Mouse (Mus musculus): ENCODE measurements at regions not wholly inside any gene's neighbourhood (a gene's known extent, or its start where the extent isn't known, plus 50 kb on each side); places are given as distances from the start of the nearest gene placed in this dataset.

DNA sequence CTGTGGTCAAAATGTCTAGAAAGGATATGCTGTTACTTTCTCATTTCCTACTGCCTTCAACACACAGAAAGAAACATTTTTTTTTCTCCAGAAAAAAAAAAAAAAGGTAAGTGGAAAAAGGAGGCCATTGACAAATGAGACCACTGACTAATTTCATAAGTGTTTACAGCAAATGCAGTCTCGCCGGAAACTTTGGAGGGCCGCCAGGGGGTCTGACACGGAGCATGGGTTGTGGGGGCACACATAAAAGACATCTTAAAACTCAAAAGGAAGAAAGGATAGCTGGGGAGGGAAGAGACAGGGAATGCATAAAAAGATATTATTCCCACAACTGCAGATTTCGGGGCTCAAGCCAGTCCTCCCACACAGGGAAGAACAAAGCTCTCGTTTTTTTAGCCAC lies 109.3 kb downstream of the Tex36 start:
- 63% methylated on average over 6 of the region's 6 CpGs for WGBS
- peaks cover 15% of the 10 kb centered on the region for H3K4me1 ChIP-seq (replicated peaks)
- no peak overlapping the region for H3K9ac ChIP-seq (replicated peaks)
- no peak for ATAC-seq
- no peak overlapping the region for H3K27ac ChIP-seq
- no peak overlapping the region for H3K4me2 ChIP-seq (replicated peaks)
- no peaks in the 10 kb centered on the region for H3K9me3 ChIP-seq
- no peaks in the 10 kb centered on the region for H3K36me3 ChIP-seq
- no peaks in the 10 kb centered on the region for H3K27me3 ChIP-seq
- H3K4me3 ChIP-seq (replicated peaks): no peak overlapping the region

DNA sequence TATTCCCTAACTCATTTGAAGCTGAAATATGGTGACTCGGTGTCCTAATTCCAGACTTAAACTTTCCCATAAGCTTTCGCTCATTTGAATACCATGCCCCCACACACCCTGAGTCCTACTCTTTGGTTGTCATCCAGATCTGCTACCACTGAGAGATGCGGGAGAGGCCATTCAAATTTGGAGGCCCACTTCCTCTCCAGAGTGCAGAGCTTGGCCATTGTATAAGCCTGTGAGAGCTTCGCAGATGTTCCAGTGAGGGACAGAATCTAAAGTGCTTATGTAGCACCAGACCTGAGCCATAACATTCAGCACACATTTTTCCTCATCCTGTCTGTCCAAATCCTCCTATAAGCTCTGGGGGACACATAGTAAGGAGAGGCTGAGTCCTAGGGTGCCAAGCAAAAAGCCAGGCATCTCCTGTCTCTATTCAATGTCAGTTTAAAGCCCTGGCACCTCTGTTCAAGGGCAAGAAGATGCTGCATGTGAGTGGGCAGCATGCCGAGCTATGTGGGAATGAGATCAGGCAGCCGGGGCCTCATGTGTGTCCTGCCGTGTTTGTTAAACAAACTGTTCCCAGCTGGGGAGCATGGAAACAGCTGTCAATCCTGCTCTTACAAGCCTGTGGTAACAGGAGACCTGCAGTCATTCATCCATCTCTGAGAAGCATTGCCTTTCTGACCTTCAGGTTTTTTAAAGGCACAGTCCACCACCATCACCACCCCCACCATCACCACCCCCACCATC lies 113.9 kb downstream of the Tex36 start:
- Histone ChIP-seq H3K27me3 (no peaks in the 10 kb centered on the region), H3K4me1 (replicated peaks) (0 out of 2 replicates have a peak, but pooled peaks cover 3% of the 10 kb centered on the region), H3K4me3 (replicated peaks) (no peak overlapping the region), H3K4me2 (replicated peaks) (no peak overlapping the region), H3K36me3 (no peaks in the 10 kb centered on the region), H3K27ac (no peak overlapping the region), H3K9ac (replicated peaks) (no peak overlapping the region), H3K9me3 (no peaks in the 10 kb centered on the region)
- no peak for ATAC-seq
- 61% methylated on average over 7 of the region's 7 CpGs for WGBS

DNA sequence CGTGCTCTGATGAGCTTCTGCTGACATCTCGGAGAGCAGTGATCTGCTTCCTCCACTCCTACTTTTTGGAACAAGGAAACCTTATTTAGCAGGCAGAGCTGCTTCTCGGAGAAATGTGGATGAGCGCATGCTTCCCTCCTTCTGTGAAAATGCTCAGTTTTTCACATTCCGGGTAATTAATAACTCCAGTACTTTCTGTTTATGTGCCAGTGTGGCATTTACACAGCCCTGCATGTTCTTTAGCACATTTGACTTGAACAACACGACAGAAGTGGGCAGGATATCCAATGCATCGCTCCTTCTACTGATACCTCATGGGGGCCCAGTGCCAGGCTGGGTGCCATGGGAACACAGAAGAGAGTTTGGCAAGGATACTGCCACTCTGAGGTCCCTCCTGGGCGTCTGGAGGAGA lies 117.5 kb downstream of the Tex36 start:
- H3K27me3 ChIP-seq: no peaks in the 10 kb centered on the region
- no peak overlapping the region for H3K4me2 ChIP-seq (replicated peaks)
- no peak overlapping the region for H3K4me3 ChIP-seq (replicated peaks)
- WGBS: 73% methylated on average over 8 of the region's 8 CpGs
- no peak overlapping the region for H3K27ac ChIP-seq
- no peak overlapping the region for H3K9ac ChIP-seq (replicated peaks)
- no peak for ATAC-seq
- no peaks in the 10 kb centered on the region for H3K36me3 ChIP-seq
- 0 out of 2 replicates have a peak, but pooled peaks cover 3% of the 10 kb centered on the region for H3K4me1 ChIP-seq (replicated peaks)
- no peaks in the 10 kb centered on the region for H3K9me3 ChIP-seq

DNA sequence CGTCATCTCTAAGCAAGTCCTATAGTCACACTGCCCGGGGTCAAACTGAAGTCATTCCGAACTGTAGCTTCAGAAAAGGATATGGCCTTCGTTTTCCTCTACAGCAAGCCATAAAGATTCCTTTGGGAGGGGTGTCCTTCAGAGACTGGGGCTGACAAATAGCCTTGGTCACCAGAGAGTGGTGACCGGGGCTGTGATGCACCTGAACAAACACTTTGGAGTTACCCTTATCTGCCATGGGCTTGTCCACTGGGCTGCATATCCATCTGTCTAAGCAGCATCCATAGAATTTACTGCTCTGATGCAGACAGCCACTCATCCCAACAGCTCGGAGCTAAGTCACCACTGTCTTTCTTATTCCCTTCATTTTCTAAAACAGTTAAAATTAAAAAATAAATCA lies 120.4 kb downstream of the Tex36 start:
- no peak overlapping the region for H3K4me3 ChIP-seq (replicated peaks)
- no peaks in the 10 kb centered on the region for H3K9me3 ChIP-seq
- no peak overlapping the region for H3K9ac ChIP-seq (replicated peaks)
- H3K27ac ChIP-seq: no peak overlapping the region
- 89% methylated on average over 6 of the region's 6 CpGs for WGBS
- H3K4me2 ChIP-seq (replicated peaks): no peak overlapping the region
- peaks cover 4% of the 10 kb centered on the region; the same call in 1 of the 2 replicates for H3K4me1 ChIP-seq (replicated peaks)
- no peaks in the 10 kb centered on the region for H3K36me3 ChIP-seq
- H3K27me3 ChIP-seq: no peaks in the 10 kb centered on the region
- ATAC-seq: no peak

DNA sequence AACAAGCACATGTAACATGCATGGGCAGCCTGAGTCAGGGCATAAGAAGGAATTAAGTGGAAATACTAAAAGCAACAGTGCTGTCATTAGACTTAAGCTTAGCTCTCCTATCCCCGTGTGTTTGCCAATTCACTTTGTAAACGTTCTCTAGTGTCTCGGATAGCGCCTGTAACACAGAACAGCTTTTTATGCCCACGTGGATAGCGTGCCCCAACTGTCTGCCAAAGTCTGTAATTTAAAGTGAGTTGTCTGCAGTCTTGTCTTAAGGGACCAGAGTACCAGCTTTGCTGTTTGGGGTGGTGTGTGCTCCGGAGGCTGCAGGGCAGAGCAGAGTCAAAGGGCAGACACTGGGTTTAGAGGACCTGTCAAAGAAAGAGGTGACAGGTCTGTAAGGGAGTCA lies 122.3 kb downstream of the Tex36 start:
- no peaks in the 10 kb centered on the region for H3K9me3 ChIP-seq
- no peaks in the 10 kb centered on the region for H3K27me3 ChIP-seq
- H3K36me3 ChIP-seq: no peaks in the 10 kb centered on the region
- no peak overlapping the region for H3K9ac ChIP-seq (replicated peaks)
- no peak for ATAC-seq
- no peak overlapping the region for H3K4me2 ChIP-seq (replicated peaks)
- H3K4me3 ChIP-seq (replicated peaks): no peak overlapping the region
- no peak overlapping the region for H3K27ac ChIP-seq
- peaks cover 4% of the 10 kb centered on the region; the same call in 1 of the 2 replicates for H3K4me1 ChIP-seq (replicated peaks)
- 74% methylated on average over 7 of the region's 7 CpGs for WGBS

DNA sequence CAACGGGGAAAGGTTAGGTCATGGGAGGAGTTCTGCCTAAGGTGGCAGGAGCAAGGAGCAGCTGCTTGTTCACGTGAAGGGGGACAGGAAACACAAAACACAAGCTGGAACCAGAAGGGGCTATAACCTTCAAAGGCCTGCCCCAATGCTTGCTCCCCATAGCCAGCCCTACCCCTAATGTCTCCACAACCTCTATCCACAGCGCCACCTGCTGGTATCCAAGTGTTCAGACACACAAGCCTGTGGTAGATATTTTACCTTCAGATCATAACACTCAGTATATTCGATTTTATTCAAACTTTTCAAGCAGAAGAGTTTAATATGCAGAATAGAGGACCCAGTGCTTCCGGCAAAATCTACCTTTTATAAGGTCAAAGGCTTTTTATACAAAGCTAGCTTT lies 124.0 kb downstream of the Tex36 start:
- ATAC-seq: no peak
- Histone ChIP-seq H3K27ac (no peak overlapping the region), H3K4me2 (replicated peaks) (no peak overlapping the region), H3K9me3 (no peaks in the 10 kb centered on the region), H3K27me3 (no peaks in the 10 kb centered on the region), H3K4me1 (replicated peaks) (peaks cover 4% of the 10 kb centered on the region; the same call in 1 of the 2 replicates), H3K36me3 (no peaks in the 10 kb centered on the region), H3K9ac (replicated peaks) (no peak overlapping the region), H3K4me3 (replicated peaks) (no peak overlapping the region)
- 85% methylated on average over 5 of the region's 5 CpGs for WGBS

DNA sequence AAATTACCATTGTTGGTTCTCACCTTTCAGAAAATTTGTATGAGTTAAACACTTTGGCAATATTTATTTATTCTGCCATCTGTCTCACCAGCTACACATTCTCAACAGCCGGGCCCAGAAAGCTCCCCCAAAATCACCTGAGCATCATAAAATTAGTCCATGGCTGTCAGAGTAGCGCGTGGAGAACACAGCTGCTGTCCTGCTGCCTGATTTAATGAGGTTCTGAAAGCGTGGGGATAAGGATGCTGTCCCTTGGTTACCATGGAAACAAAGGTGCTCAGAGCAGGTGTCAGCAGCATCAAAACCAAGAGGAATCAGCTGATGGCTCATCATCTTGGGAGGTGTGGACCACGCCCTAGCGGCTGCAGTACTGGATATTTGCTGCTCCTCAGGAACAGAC lies 124.7 kb downstream of the Tex36 start:
- no peak for ATAC-seq

DNA sequence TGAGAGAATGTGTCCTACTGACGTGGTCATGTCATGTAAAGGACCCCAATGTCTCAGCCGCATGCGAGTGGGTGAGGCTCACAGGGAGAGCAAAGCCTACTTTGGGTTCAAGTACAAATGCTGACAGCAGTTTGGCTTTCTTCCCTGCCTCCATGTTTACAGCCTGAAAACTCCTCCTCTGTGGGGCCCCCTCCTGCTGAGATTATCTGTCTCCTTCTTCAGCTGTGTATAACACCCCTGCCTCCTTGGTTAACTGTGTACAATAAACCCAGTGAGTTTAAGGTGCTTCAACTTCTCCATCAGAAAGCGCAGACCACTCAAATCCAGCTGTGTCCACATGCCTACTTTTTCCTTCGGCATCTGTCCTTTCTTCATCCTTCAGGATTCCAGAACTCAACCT lies 130.3 kb downstream of the Tex36 start:
- Histone ChIP-seq H3K27ac (no peak overlapping the region), H3K9me3 (no peaks in the 10 kb centered on the region), H3K4me2 (replicated peaks) (no peak overlapping the region), H3K36me3 (no peaks in the 10 kb centered on the region), H3K4me3 (replicated peaks) (no peak overlapping the region), H3K4me1 (replicated peaks) (no peaks in the 10 kb centered on the region), H3K9ac (replicated peaks) (no peak overlapping the region), H3K27me3 (no peaks in the 10 kb centered on the region)
- WGBS: 92% methylated on average over 5 of the region's 5 CpGs
- ATAC-seq: no peak

More for the DNA sequence above, 124.7 kb downstream of the Tex36 start:
- Histone ChIP-seq H3K9me3 (no peaks in the 10 kb centered on the region), H3K4me3 (replicated peaks) (no peak overlapping the region), H3K27ac (0 out of 2 replicates have a peak overlapping the region, but pooled peaks have one; percentile 25), H3K36me3 (no peaks in the 10 kb centered on the region), H3K9ac (replicated peaks) (no peak overlapping the region), H3K4me1 (replicated peaks) (peaks cover 4% of the 10 kb centered on the region; the same call in 1 of the 2 replicates), H3K4me2 (replicated peaks) (no peak overlapping the region), H3K27me3 (no peaks in the 10 kb centered on the region)
- WGBS: 68% methylated on average over 6 of the region's 6 CpGs

DNA sequence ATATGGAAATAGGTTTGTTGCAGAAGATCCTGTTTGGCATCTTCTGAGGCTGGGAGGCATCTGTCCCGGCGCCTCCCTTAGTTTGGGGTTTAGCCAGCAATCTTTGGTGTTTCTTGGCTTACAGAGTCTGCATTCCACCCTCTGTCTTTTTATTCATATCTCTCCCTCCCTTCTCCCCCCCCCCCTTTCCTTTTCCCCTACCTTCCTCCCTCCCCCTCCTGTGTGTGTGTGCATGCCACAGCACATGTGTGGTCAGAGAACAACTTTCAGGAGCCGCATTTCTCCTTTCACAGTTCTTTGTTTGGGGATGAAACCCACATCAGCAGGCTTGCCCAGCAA lies 131.4 kb downstream of the Tex36 start:
- Histone ChIP-seq H3K9ac (replicated peaks) (no peak overlapping the region), H3K36me3 (no peaks in the 10 kb centered on the region), H3K4me2 (replicated peaks) (no peak overlapping the region), H3K4me1 (replicated peaks) (no peaks in the 10 kb centered on the region), H3K4me3 (replicated peaks) (no peak overlapping the region), H3K9me3 (no peaks in the 10 kb centered on the region), H3K27me3 (no peaks in the 10 kb centered on the region), H3K27ac (no peak overlapping the region)
- WGBS: 74% methylated on average over 3 of the region's 3 CpGs
- ATAC-seq: no peak

DNA sequence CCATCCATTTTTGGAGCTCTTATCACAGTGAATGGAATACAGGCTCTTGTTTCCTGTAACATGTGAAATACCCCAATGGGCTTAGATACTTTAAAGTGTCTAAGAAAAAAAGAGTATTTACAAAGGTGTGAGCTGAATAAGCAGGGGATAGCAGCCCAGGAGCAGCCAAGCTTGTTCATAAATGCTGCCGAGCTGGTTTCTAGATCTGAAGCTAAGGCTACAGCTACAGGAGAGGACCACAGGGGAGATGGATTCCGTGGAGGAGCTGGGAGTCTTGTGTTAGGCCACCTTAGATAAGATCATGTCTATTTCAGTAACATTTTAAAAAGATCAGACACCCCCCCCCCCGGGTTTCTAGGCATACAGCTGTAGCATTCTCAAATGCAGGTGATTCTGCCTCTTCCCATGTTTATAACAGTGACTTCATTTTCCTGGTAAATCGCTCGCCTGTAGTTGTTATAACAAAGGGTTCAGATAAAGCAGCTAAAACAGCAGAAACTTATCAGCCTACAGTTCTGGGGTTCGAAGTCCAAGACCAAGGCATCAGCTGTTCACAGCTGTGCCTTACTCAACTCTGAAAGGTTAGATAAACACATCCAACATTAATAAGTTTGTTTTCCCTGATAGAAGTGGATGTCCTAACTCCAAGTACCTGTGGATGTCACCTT lies 131.9 kb downstream of the Tex36 start:
- no peak overlapping the region for H3K27ac ChIP-seq
- 75% methylated on average over 6 of the region's 6 CpGs for WGBS
- H3K4me3 ChIP-seq (replicated peaks): no peak overlapping the region
- H3K36me3 ChIP-seq: no peaks in the 10 kb centered on the region
- no peak overlapping the region for H3K4me2 ChIP-seq (replicated peaks)
- H3K4me1 ChIP-seq (replicated peaks): no peaks in the 10 kb centered on the region
- no peak overlapping the region for H3K9ac ChIP-seq (replicated peaks)
- no peaks in the 10 kb centered on the region for H3K9me3 ChIP-seq
- no peaks in the 10 kb centered on the region for H3K27me3 ChIP-seq
- no peak for ATAC-seq

DNA sequence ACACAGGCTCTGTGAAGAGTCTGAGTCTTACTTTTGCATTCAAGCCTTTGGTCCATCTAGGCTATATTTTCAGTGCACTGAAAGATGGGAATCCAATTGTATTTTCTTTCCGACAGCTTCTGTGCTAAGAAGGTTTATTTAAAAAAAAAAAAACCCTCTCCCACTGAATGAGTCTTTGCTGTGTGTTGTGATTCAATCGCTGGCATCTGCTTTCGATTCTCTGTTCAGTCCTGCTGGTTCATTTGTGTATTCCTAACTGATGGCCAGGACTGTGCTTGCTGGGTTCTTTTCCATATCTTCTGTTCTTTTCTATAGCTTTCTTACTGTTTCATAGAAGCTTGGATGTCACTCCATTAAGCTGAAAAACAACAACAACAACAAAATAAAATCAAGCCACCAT lies 132.9 kb downstream of the Tex36 start:
- Histone ChIP-seq H3K36me3 (no peaks in the 10 kb centered on the region), H3K4me1 (replicated peaks) (no peaks in the 10 kb centered on the region), H3K27me3 (no peaks in the 10 kb centered on the region), H3K4me2 (replicated peaks) (no peak overlapping the region), H3K4me3 (replicated peaks) (no peak overlapping the region), H3K9me3 (no peaks in the 10 kb centered on the region), H3K27ac (no peak overlapping the region), H3K9ac (replicated peaks) (no peak overlapping the region)
- WGBS: 65% methylated on average over 3 of the region's 3 CpGs
- no peak for ATAC-seq

DNA sequence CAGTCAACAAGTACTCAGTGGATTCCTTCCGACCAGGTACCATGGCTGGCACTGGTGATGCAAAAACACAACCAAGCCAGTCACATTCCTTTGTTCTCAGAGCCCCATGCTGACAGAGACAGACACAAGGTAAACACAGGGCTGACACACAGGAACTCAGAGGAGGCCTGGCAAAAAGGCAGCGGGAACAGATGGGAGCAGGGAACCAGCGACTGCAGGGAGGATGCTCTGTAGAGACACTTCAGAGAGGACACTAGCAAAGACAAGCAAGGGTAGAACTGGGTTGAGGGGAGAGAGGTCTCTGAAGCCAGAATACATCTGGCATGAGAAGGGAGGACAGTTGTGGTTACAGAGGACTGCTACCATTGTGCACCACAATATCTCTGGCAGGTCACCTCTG lies 133.6 kb downstream of the Tex36 start:
- Histone ChIP-seq H3K4me2 (replicated peaks) (no peak overlapping the region), H3K9ac (replicated peaks) (no peak overlapping the region), H3K27ac (no peak overlapping the region), H3K4me1 (replicated peaks) (no peaks in the 10 kb centered on the region), H3K36me3 (no peaks in the 10 kb centered on the region), H3K27me3 (no peaks in the 10 kb centered on the region), H3K9me3 (peaks cover 7% of the 10 kb centered on the region; the same call in 1 of the 2 replicates), H3K4me3 (replicated peaks) (no peak overlapping the region)
- 40% methylated on average over 3 of the region's 3 CpGs for WGBS
- ATAC-seq: no peak

Data from midbrain, embryonic 13.5 days (tissue).